Comparison of ENCODE assay signal across 19 mouse cellular contexts in the genomic region with DNA sequence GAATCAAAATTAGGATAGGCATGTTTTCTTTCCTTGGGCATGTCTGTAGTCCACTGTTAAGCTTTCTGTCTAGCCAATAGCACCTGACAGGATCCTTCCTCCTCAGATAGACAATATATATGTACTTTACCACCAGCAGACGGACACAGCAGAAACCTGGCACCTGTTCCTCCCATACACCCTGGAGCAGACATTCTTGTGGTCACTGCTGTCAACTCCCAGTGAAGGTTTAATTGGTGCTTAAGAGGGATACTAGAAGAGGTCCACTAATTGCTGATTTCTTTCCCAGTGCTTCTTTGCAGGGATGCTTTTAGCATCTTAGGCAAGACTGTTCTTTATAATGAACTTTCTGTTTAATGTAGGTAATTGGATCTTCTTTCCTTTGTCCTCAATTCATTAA.
"Had no signal": no experiment of that assay in that cellular context is flagged by ENCODE, and none has a peak within 500 bp of the region (broad histone marks: within the 10 kb centered on the region; RNA-seq: fewer than 3 reads in every experiment).

No protein-coding gene starts in this region.

- H3K9me3 ChIP-seq: liver, embryonic 13.5 days; liver, embryonic 15.5 days; lung, embryonic 15.5 days; midbrain, embryonic 12.5 days; neural tube, embryonic 12.5 days had no signal

- H3K27ac ChIP-seq: liver, embryonic 13.5 days; liver, embryonic 15.5 days; lung, embryonic 15.5 days; midbrain, embryonic 10.5 days; midbrain, embryonic 12.5 days; neural tube, embryonic 12.5 days had no signal

- H3K9ac ChIP-seq: liver, embryonic 13.5 days; liver, embryonic 15.5 days; liver, postnatal 0 days; lung, embryonic 15.5 days; midbrain, embryonic 12.5 days; neural tube, embryonic 12.5 days had no signal

- H3K27me3 ChIP-seq: liver, embryonic 13.5 days; liver, embryonic 15.5 days; lung, embryonic 15.5 days; midbrain, embryonic 12.5 days; neural tube, embryonic 12.5 days had no signal

- H3K36me3 ChIP-seq: liver, embryonic 13.5 days; liver, embryonic 15.5 days; lung, embryonic 15.5 days; midbrain, embryonic 10.5 days; midbrain, embryonic 12.5 days; neural tube, embryonic 12.5 days had no signal

- H3K4me3 ChIP-seq: liver, embryonic 13.5 days; liver, embryonic 15.5 days; lung, embryonic 15.5 days; midbrain, embryonic 10.5 days; midbrain, embryonic 12.5 days; neural tube, embryonic 12.5 days had no signal

- DNase-seq: liver, embryonic 13.5 days; liver, postnatal 0 days; lung, adult 2 months; lung, postnatal 14 days; lung, postnatal 4 days; midbrain, embryonic 14.5 days; right cerebral cortex, postnatal 25 days; right cerebral cortex, postnatal 4 days; spleen, adult 18-20 months; thymus, adult 18-20 months; thymus, postnatal 14 days; thymus, postnatal 36 days had no signal

- H3K4me2 ChIP-seq: liver, embryonic 13.5 days; liver, embryonic 15.5 days; lung, embryonic 15.5 days; midbrain, embryonic 12.5 days; neural tube, embryonic 12.5 days had no signal

- ATAC-seq: liver, postnatal 0 days; lung, postnatal 0 days; midbrain, embryonic 16.5 days had no signal

- H3K4me1 ChIP-seq: liver, embryonic 13.5 days; liver, embryonic 15.5 days; neural tube, embryonic 12.5 days had no signal
